Mouse (Mus musculus): Measurements from ENCODE around the gene Pknox1. TPM values are rescaled to one million over a fixed set of nuclear protein-coding genes. Genes with fewer than 3 reads are reported as not detected.

Pknox1 gene
- polyA plus RNA-seq, 1 experiment from 2014 or later, result 29.0 TPM

DNA sequence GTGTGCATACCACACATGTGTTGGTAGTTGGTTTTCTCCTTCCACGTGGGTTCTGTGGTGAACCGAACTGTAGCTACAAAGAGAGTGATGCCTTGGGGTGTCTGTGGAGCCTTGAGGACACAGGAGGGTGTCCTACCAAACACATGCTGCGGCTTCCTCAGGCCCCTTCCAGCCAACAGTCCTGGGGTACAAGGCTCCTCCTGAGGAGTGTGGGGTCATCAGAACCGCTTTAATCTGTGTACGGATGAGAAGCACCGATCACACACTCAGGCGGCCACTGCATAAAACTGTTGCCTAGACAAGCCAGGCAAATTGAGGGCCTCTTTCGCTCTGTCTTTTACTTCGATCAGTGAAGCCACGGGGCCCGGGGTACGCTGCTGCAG, 911 bp upstream of the Pknox1 start:
- H3K9ac ChIP-seq (ENCODE audit: low read depth, low read length), result peak overlapping the region; percentile 65
- 25% methylated on average over 12 of the region's 12 CpGs for WGBS
- ATAC-seq (ENCODE audit: low FRiP score), result peak; percentile 7; the same call in 1 of the 2 replicates
- peak overlapping the region; percentile 31 for H3K4me3 ChIP-seq (ENCODE audit: low read depth, low read length)
- H3K4me1 ChIP-seq (replicated peaks; ENCODE audit: control insufficient read depth, insufficient read depth, low read length), result peaks cover 5% of the 10 kb centered on the region
- peak overlapping the region; percentile 56 for H3K4me2 ChIP-seq (replicated peaks; ENCODE audit: low read depth, low read length)
- peak; percentile 66 for DNase-seq (ENCODE audit: low spot score)
- H3K27me3 ChIP-seq (ENCODE audit: control insufficient read depth, insufficient read depth, low read length), result no peaks in the 10 kb centered on the region
- no peaks in the 10 kb centered on the region for H3K36me3 ChIP-seq (ENCODE audit: control insufficient read depth, insufficient read depth, low read length)
- H3K9me3 ChIP-seq (ENCODE audit: control insufficient read depth, low read length), result no peaks in the 10 kb centered on the region
- H3K27ac ChIP-seq (ENCODE audit: low read depth, low read length), result peak overlapping the region; percentile 81

DNA sequence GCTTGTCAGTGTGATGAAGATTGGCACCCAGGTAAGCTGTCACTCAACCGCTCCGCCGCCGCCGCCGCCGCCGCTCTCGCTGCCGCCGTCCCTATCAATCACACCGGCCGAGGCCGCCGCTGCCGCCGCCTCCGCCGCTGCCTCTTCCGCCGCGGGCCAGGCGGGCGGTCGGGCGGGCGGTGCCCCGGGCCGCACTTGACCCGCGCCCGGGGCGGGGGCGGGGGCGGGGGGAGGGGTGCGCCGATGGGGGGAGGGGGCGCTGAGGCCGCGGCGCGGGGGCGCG, 265 bp downstream of the Pknox1 start:
- ATAC-seq (ENCODE audit: low FRiP score) (no peak), DNase-seq (ENCODE audit: low spot score) (no peak)
- peak overlapping the region; percentile 98 for H3K27ac ChIP-seq (ENCODE audit: low read depth, low read length)
- H3K4me2 ChIP-seq (replicated peaks; ENCODE audit: low read depth, low read length), result peak overlapping the region; percentile 73
- H3K4me3 ChIP-seq (ENCODE audit: low read depth, low read length), result peak overlapping the region; percentile 83
- 0% methylated on average over 5 of the region's 44 CpGs for WGBS
- no peaks in the 10 kb centered on the region for H3K9me3 ChIP-seq (ENCODE audit: control insufficient read depth, low read length)
- H3K9ac ChIP-seq (ENCODE audit: low read depth, low read length), result peak overlapping the region; percentile 88
- H3K4me1 ChIP-seq (replicated peaks; ENCODE audit: control insufficient read depth, insufficient read depth, low read length), result peaks cover 5% of the 10 kb centered on the region
- no peaks in the 10 kb centered on the region for H3K36me3 ChIP-seq (ENCODE audit: control insufficient read depth, insufficient read depth, low read length)
- no peaks in the 10 kb centered on the region for H3K27me3 ChIP-seq (ENCODE audit: control insufficient read depth, insufficient read depth, low read length)

DNA sequence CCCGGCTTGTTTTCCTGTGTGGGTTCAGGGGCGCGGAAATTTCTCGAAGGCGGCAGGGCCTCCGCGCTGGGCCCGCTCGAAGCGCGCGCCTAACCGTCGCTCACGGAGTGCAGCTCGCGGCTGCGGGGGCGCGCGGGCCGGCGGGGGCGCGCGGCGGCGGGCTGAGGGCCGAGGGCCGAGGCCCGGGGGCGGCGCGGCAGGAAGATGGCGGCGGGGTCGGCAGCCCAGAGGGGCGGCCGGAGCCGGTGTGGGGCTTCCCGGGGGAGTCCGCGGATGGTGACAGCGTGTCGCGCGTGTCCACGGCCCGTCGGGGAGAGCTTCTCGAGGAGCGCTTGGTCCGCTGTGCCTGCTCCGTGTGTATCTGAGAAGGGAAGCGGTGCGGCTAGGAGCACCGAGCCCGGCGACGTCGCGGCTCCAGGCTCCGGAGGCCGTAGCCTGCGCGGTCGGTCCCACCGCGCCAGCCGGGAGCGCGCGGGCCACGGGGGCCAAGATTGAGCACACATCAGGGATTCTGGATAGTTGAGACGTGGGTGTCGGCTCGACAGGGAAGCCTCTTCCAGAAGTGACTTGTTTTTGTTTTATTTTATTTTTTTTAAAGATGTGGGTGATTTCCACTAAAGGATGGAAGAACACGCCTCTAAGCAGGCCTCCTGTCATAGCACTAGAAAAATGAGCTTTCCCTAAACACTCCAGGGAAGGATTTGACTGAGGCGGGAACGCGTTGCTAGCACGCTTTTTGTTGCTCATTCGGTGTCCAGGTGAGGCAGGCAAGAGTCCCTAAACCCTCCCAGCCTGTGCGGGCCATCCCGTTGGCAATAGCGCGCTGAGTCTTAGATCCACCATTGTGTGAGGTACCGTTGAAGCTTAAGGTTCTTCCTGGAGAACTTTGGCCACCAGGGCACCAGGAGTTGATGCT, 865 bp downstream of the Pknox1 start:
- H3K4me1 ChIP-seq (replicated peaks; ENCODE audit: control insufficient read depth, insufficient read depth, low read length), result peaks cover 5% of the 10 kb centered on the region
- peak overlapping the region; percentile 83 for H3K4me3 ChIP-seq (ENCODE audit: low read depth, low read length)
- peak overlapping the region; percentile 88 for H3K9ac ChIP-seq (ENCODE audit: low read depth, low read length)
- ATAC-seq (ENCODE audit: low FRiP score) (peak; percentile 58), DNase-seq (ENCODE audit: low spot score) (peak; percentile 77)
- H3K27ac ChIP-seq (ENCODE audit: low read depth, low read length), result peak overlapping the region; percentile 98
- no peaks in the 10 kb centered on the region for H3K27me3 ChIP-seq (ENCODE audit: control insufficient read depth, insufficient read depth, low read length)
- H3K9me3 ChIP-seq (ENCODE audit: control insufficient read depth, low read length), result no peaks in the 10 kb centered on the region
- H3K4me2 ChIP-seq (replicated peaks; ENCODE audit: low read depth, low read length), result peak overlapping the region; percentile 73
- under 1% methylated on average over 61 of the region's 88 CpGs for WGBS
- no peaks in the 10 kb centered on the region for H3K36me3 ChIP-seq (ENCODE audit: control insufficient read depth, insufficient read depth, low read length)

DNA sequence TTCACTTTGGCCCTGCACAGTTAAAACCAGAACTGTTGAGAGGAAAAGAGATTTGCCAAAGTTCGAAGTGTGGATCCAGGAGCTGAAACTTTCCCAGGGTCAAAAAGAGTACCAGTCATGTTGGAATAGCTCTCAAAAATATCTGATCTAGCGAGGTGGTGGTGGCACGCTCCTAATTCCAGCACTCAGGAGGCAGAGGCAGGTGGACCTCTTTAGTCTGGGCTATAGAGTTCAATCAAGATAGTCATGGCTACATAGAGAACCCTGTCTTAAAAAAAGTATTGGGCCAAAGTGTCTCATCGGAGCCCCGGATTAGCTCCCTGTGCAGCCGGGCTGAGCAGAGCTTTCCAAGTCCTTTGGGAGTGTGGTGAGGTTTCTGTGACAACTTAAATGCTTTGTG, 1.7 kb downstream of the Pknox1 start:
- H3K27ac ChIP-seq (ENCODE audit: low read depth, low read length), result no peak overlapping the region
- 75% methylated on average over 6 of the region's 6 CpGs for WGBS

DNA sequence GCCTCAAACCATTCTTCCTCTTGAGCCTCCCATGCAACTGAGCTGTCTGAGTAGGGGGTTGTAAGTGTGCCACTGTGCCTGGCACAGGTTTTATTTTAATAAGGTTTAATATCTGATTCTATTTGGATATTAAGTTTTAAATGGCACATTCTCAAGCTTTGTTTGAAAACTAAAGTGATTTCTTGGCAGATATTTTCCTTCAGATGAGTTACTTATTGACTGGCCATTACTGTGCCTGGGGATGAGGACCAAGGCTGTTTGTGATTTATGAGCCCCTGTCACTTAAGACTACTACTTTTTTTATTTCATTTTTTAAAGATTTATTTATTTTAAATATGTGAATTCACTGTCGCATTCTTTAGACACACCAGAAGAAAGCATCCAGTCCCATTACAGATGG, 5.2 kb downstream of the Pknox1 start:
- H3K4me2 ChIP-seq (replicated peaks; ENCODE audit: low read depth, low read length), result no peak overlapping the region
- 98% methylated on average over 1 of the region's 1 CpGs for WGBS
- no peak overlapping the region for H3K9ac ChIP-seq (ENCODE audit: low read depth, low read length)
- H3K27me3 ChIP-seq (ENCODE audit: control insufficient read depth, insufficient read depth, low read length), result no peaks in the 10 kb centered on the region
- H3K27ac ChIP-seq (ENCODE audit: low read depth, low read length), result no peak overlapping the region
- H3K4me1 ChIP-seq (replicated peaks; ENCODE audit: control insufficient read depth, insufficient read depth, low read length), result peaks cover 2% of the 10 kb centered on the region
- no peak for DNase-seq (ENCODE audit: low spot score)
- no peaks in the 10 kb centered on the region for H3K36me3 ChIP-seq (ENCODE audit: control insufficient read depth, insufficient read depth, low read length)
- no peaks in the 10 kb centered on the region for H3K9me3 ChIP-seq (ENCODE audit: control insufficient read depth, low read length)
- no peak for ATAC-seq (ENCODE audit: low FRiP score)
- H3K4me3 ChIP-seq (ENCODE audit: low read depth, low read length), result no peak overlapping the region

More for the DNA sequence above, 1.7 kb downstream of the Pknox1 start:
- peak overlapping the region; percentile 88; the same call in 1 of the 2 replicates for H3K9ac ChIP-seq (ENCODE audit: low read depth, low read length)
- H3K4me1 ChIP-seq (replicated peaks; ENCODE audit: control insufficient read depth, insufficient read depth, low read length), result peaks cover 5% of the 10 kb centered on the region
- no peaks in the 10 kb centered on the region for H3K36me3 ChIP-seq (ENCODE audit: control insufficient read depth, insufficient read depth, low read length)
- no peak for DNase-seq (ENCODE audit: low spot score)
- no peak for ATAC-seq (ENCODE audit: low FRiP score)
- peak overlapping the region; percentile 83 for H3K4me3 ChIP-seq (ENCODE audit: low read depth, low read length)
- H3K27me3 ChIP-seq (ENCODE audit: control insufficient read depth, insufficient read depth, low read length), result no peaks in the 10 kb centered on the region
- peak overlapping the region; percentile 73 for H3K4me2 ChIP-seq (replicated peaks; ENCODE audit: low read depth, low read length)
- no peaks in the 10 kb centered on the region for H3K9me3 ChIP-seq (ENCODE audit: control insufficient read depth, low read length)

DNA sequence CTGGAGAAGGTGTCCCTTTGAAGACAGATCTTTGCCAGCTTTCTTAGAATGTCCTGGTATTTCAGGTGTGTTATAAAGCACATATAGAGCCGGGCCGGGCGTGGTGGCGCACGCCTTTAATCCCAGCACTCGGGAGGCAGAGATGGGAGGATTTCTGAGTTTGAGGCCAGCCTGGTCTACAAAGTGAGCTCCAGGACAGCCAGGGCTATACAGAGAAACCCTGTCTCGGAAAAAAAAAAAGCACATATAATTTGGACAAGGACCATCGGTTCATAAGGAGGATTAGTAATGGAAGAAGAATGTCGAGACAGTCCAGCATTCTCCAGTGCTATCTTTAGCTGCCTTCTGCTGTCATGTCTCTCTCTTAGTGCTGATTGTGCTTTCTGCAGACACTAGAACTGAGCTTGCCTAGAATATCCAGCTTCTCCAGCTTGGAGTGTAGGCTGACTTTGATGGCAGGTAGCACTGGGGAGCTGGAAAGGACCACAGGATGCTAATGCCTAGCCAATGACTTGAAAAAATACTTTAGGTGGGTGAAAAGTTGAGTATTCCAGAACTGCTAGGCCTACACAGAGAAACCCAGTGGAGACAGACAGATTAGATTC, 5.9 kb downstream of the Pknox1 start:
- Histone ChIP-seq H3K36me3 (ENCODE audit: control insufficient read depth, insufficient read depth, low read length) (no peaks in the 10 kb centered on the region), H3K4me3 (ENCODE audit: low read depth, low read length) (no peak overlapping the region), H3K27me3 (ENCODE audit: control insufficient read depth, insufficient read depth, low read length) (no peaks in the 10 kb centered on the region), H3K27ac (ENCODE audit: low read depth, low read length) (no peak overlapping the region), H3K4me2 (replicated peaks; ENCODE audit: low read depth, low read length) (no peak overlapping the region), H3K9me3 (ENCODE audit: control insufficient read depth, low read length) (no peaks in the 10 kb centered on the region), H3K4me1 (replicated peaks; ENCODE audit: control insufficient read depth, insufficient read depth, low read length) (peaks cover 2% of the 10 kb centered on the region), H3K9ac (ENCODE audit: low read depth, low read length) (no peak overlapping the region)
- 93% methylated on average over 9 of the region's 9 CpGs for WGBS
- peak; percentile 53 for DNase-seq (ENCODE audit: low spot score)
- no peak for ATAC-seq (ENCODE audit: low FRiP score)

DNA sequence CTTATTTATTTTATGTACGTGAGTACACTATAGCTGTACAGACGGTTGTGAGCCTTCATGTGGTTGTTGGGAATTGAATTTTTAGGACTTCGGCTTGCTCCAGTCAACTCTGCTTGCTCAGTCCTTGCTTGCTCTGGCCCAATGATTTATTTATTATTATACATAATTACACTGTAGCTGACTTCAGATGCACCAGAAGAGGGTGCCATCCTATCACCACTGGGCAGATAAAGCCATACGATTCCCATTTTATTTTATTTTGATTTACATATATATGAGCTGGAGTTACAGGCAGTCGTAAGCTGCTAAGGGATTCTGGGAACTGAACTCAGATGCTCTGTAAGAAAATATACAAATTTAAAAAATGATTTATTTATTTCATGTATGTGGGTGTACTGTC, 7.2 kb downstream of the Pknox1 start:
- DNase-seq (ENCODE audit: low spot score), result no peak

DNA sequence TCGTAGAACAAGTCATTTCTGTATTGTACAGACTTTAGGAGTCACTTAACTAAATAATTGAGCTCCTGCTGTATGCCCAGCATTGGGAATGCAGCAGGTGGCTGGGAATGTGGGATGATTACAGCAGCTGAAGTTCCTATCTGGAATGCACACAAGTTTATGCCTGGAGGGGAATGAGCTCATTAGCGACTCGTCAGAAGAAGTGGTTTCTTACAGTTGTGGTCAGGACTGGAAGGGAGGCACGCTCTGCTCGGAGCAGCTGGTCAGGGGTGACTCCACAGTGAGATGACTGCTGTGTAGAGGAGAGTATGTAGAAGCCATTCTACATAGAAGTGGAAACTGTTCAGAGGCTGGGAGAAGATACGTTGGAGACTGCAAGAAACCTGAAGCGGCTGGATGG, 10.1 kb downstream of the Pknox1 start:
- H3K9ac ChIP-seq (ENCODE audit: low read depth, low read length), result no peak overlapping the region
- H3K36me3 ChIP-seq (ENCODE audit: control insufficient read depth, insufficient read depth, low read length), result no peaks in the 10 kb centered on the region
- DNase-seq (ENCODE audit: low spot score) (no peak), ATAC-seq (ENCODE audit: low FRiP score) (no peak)
- no peaks in the 10 kb centered on the region for H3K4me1 ChIP-seq (replicated peaks; ENCODE audit: control insufficient read depth, insufficient read depth, low read length)
- 88% methylated on average over 7 of the region's 7 CpGs for WGBS
- no peaks in the 10 kb centered on the region for H3K27me3 ChIP-seq (ENCODE audit: control insufficient read depth, insufficient read depth, low read length)
- no peak overlapping the region for H3K4me3 ChIP-seq (ENCODE audit: low read depth, low read length)
- H3K27ac ChIP-seq (ENCODE audit: low read depth, low read length), result no peak overlapping the region
- H3K9me3 ChIP-seq (ENCODE audit: control insufficient read depth, low read length), result no peaks in the 10 kb centered on the region
- no peak overlapping the region for H3K4me2 ChIP-seq (replicated peaks; ENCODE audit: low read depth, low read length)

More for the DNA sequence above, 7.2 kb downstream of the Pknox1 start:
- H3K27me3 ChIP-seq (ENCODE audit: control insufficient read depth, insufficient read depth, low read length), result no peaks in the 10 kb centered on the region
- H3K4me1 ChIP-seq (replicated peaks; ENCODE audit: control insufficient read depth, insufficient read depth, low read length), result peaks cover 2% of the 10 kb centered on the region
- H3K36me3 ChIP-seq (ENCODE audit: control insufficient read depth, insufficient read depth, low read length), result no peaks in the 10 kb centered on the region
- H3K9me3 ChIP-seq (ENCODE audit: control insufficient read depth, low read length), result no peaks in the 10 kb centered on the region
- H3K4me2 ChIP-seq (replicated peaks; ENCODE audit: low read depth, low read length), result no peak overlapping the region
- no peak overlapping the region for H3K27ac ChIP-seq (ENCODE audit: low read depth, low read length)
- no peak overlapping the region for H3K4me3 ChIP-seq (ENCODE audit: low read depth, low read length)
- no peak for ATAC-seq (ENCODE audit: low FRiP score)
- H3K9ac ChIP-seq (ENCODE audit: low read depth, low read length), result no peak overlapping the region
- 92% methylated on average over 5 of the region's 5 CpGs for WGBS

Measured in hindbrain, embryonic 11.5 days (tissue).